Mouse (Mus musculus) megakaryocyte-erythroid progenitor cell, adult 5-6 weeks (primary cell): ENCODE data around the gene Gm29276. TPM values are rescaled to one million over a fixed set of nuclear protein-coding genes. Genes with fewer than 3 reads are reported as not detected.
"Not testable (repeated sequence)": the region's sequence is repeated elsewhere in the genome, so short reads cannot be mapped to it uniquely, and the experiment has no call there.

ENCODE experiments used
- ATAC-seq: replicated peaks from 2 replicates; pipeline ENCODE4 v1.8.0; 2016; ENCODE audit warnings: mild to moderate bottlenecking, inconsistent platforms; ENCODE audit not compliant: severe bottlenecking, poor library complexity, low FRiP score, low TSS enrichment
- total RNA-seq, 2 experiments: library from RNA; stranded (forward) in 1 of 2; stranded (reverse) in 1 of 2; fragments of 200-1000, 215-1000 nt in 1 of 2; fragments of >200 nt in 1 of 2; fragmentation: Nextera tagmentation in 1 of 2; gene quantifications; 2 replicates each; pipeline ENCODE4 v1.2.3; 2014 to 2017

The Gm29276 gene
- total RNA-seq (2014; fragmentation: Nextera tagmentation) (not detected in 2 replicates), total RNA-seq (2017) (not detected in 2 replicates)

GRCm38 (mm10) chrY:42582150-42582549 lies at the start of gene Gm29276:
Gene Gm29276 (minus strand): TSS chrY:42582250.
- ATAC-seq = not testable (repeated sequence)
